Mouse (Mus musculus): ENCODE results near the gene Pard3b. TPM values are rescaled to one million over a fixed set of nuclear protein-coding genes. Genes with fewer than 3 reads are reported as not detected.
A peak's percentile ranks its signal among the peaks of the same experiment; 100 is the strongest.

Gene Pard3b
- total and polyA plus RNA-seq, 3 experiments, result 2.2 to 13.9 (median 13.8) TPM

GRCm38 (mm10) chr1:62629952-62630351, 991.3 kb downstream of the Pard3b start:
- peak in 1 of 2 experiments; percentile 3 for DNase-seq
- TF ChIP-seq CTCF (IDR thresholded peaks at IDR 0.05) (no peak), POLR2A (IDR thresholded peaks at IDR 0.05; ENCODE audit: insufficient read depth, low read depth, low read length) (no peak), EP300 (IDR thresholded peaks at IDR 0.05; ENCODE audit: insufficient read depth, low read depth, low read length) (no peak)
- Histone ChIP-seq H3K27ac (no peak overlapping the region), H3K79me2 (replicated peaks; ENCODE audit: control insufficient read depth, insufficient read depth, low read length) (no peaks in the 10 kb centered on the region), H3K4me1 (ENCODE audit: control insufficient read depth, insufficient read depth, low read length) (no peaks in the 10 kb centered on the region), H3K4me3 (no peak overlapping the region), H3K36me3 (ENCODE audit: control insufficient read depth, insufficient read depth, low read length) (no peaks in the 10 kb centered on the region), H3K27me3 (ENCODE audit: control insufficient read depth, insufficient read depth, low read length) (no peaks in the 10 kb centered on the region), H3K9ac (ENCODE audit: low read depth, low read length) (no peak overlapping the region)
- 47% methylated on average over 1 of the region's 1 CpGs for WGBS
- intact Hi-C loops (cut with DNase I), result no loop called here

GRCm38 (mm10) chr1:62631511-62632305, 993.1 kb downstream of the Pard3b start:
- H3K27me3 ChIP-seq (ENCODE audit: control insufficient read depth, insufficient read depth, low read length), result no peaks in the 10 kb centered on the region
- WGBS, result 86% methylated on average over 10 of the region's 10 CpGs
- no peak overlapping the region for H3K27ac ChIP-seq
- no peak for DNase-seq
- H3K4me3 ChIP-seq, result no peak overlapping the region
- H3K36me3 ChIP-seq (ENCODE audit: control insufficient read depth, insufficient read depth, low read length), result no peaks in the 10 kb centered on the region
- H3K4me1 ChIP-seq (ENCODE audit: control insufficient read depth, insufficient read depth, low read length), result no peaks in the 10 kb centered on the region
- no peak overlapping the region for H3K9ac ChIP-seq (ENCODE audit: low read depth, low read length)
- H3K79me2 ChIP-seq (replicated peaks; ENCODE audit: control insufficient read depth, insufficient read depth, low read length), result no peaks in the 10 kb centered on the region
- TF ChIP-seq CTCF (IDR thresholded peaks at IDR 0.05) (no peak), POLR2A (IDR thresholded peaks at IDR 0.05; ENCODE audit: insufficient read depth, low read depth, low read length) (no peak), EP300 (IDR thresholded peaks at IDR 0.05; ENCODE audit: insufficient read depth, low read depth, low read length) (no peak)
- intact Hi-C loops (cut with DNase I), result no loop called here

GRCm38 (mm10) chr1:62632886-62633285, 994.3 kb downstream of the Pard3b start:
- no peaks in the 10 kb centered on the region for H3K79me2 ChIP-seq (replicated peaks; ENCODE audit: control insufficient read depth, insufficient read depth, low read length)
- intact Hi-C loops (cut with DNase I), result no loop called here
- DNase-seq, result no peak
- no peak overlapping the region for H3K9ac ChIP-seq (ENCODE audit: low read depth, low read length)
- no peak overlapping the region for H3K4me3 ChIP-seq
- H3K4me1 ChIP-seq (ENCODE audit: control insufficient read depth, insufficient read depth, low read length), result no peaks in the 10 kb centered on the region
- no peak for TF ChIP-seq CTCF (IDR thresholded peaks at IDR 0.05)
- no peak for TF ChIP-seq EP300 (IDR thresholded peaks at IDR 0.05; ENCODE audit: insufficient read depth, low read depth, low read length)
- no peak for TF ChIP-seq POLR2A (IDR thresholded peaks at IDR 0.05; ENCODE audit: insufficient read depth, low read depth, low read length)
- 97% methylated on average over 2 of the region's 2 CpGs for WGBS
- H3K36me3 ChIP-seq (ENCODE audit: control insufficient read depth, insufficient read depth, low read length), result no peaks in the 10 kb centered on the region
- H3K27ac ChIP-seq, result no peak overlapping the region
- no peaks in the 10 kb centered on the region for H3K27me3 ChIP-seq (ENCODE audit: control insufficient read depth, insufficient read depth, low read length)

GRCm38 (mm10) chr1:62635203-62635602, 996.6 kb downstream of the Pard3b start:
- H3K27me3 ChIP-seq (ENCODE audit: control insufficient read depth, insufficient read depth, low read length), result no peaks in the 10 kb centered on the region
- H3K79me2 ChIP-seq (replicated peaks; ENCODE audit: control insufficient read depth, insufficient read depth, low read length), result no peaks in the 10 kb centered on the region
- DNase-seq, result no peak
- H3K4me3 ChIP-seq, result no peak overlapping the region
- no peak for TF ChIP-seq CTCF (IDR thresholded peaks at IDR 0.05)
- H3K9ac ChIP-seq (ENCODE audit: low read depth, low read length), result no peak overlapping the region
- H3K4me1 ChIP-seq (ENCODE audit: control insufficient read depth, insufficient read depth, low read length), result no peaks in the 10 kb centered on the region
- no peak overlapping the region for H3K27ac ChIP-seq
- no peaks in the 10 kb centered on the region for H3K36me3 ChIP-seq (ENCODE audit: control insufficient read depth, insufficient read depth, low read length)
- intact Hi-C loops (cut with DNase I), result no loop called here
- 43% methylated on average over 6 of the region's 6 CpGs for WGBS

DNA sequence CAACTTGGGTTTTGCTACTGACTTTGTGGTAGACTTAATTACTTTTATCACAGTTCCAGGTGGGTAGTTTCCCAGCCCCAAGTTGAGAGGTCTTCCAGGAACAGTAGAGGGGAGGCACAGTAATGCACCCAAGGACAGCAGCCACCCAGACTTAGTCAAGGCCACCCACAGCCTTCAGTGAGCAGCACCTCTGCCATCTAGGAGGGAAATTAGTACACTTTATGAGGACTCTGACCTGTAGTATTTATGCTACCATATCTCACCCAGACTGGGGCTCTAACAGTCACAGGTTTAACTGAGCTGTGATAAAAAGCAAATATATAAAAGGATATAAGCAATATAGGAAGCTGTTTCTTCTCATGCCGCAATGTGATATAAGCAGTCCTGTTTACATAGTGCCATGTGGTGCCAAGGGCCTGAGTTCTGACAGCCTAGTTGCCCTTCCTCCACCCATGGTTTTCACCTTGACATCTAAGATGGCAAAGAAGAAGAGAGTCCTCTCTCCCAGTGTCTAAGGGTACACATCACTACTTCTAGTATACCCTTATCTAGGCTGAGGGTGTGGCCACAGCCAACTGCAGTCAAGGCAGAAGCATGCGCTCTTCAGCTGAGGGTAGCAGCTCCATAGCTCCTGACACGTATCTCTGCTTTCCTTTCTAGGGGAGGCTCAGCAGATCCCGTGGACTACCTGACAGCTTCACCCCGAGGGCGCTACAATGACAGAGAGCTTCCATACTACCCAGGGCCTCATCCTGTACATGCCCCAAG, 998.5 kb downstream of the Pard3b start:
- Histone ChIP-seq H3K27ac (no peak overlapping the region), H3K27me3 (ENCODE audit: control insufficient read depth, insufficient read depth, low read length) (no peaks in the 10 kb centered on the region), H3K4me1 (ENCODE audit: control insufficient read depth, insufficient read depth, low read length) (no peaks in the 10 kb centered on the region), H3K4me3 (no peak overlapping the region), H3K36me3 (ENCODE audit: control insufficient read depth, insufficient read depth, low read length) (no peaks in the 10 kb centered on the region), H3K79me2 (replicated peaks; ENCODE audit: control insufficient read depth, insufficient read depth, low read length) (no peaks in the 10 kb centered on the region), H3K9ac (ENCODE audit: low read depth, low read length) (no peak overlapping the region)
- intact Hi-C loops (cut with DNase I), result no loop called here
- TF ChIP-seq EP300 (IDR thresholded peaks at IDR 0.05; ENCODE audit: insufficient read depth, low read depth, low read length) (no peak), POLR2A (IDR thresholded peaks at IDR 0.05; ENCODE audit: insufficient read depth, low read depth, low read length) (no peak), CTCF (IDR thresholded peaks at IDR 0.05) (no peak)
- 89% methylated on average over 6 of the region's 6 CpGs for WGBS
- no peak for DNase-seq

- Histone ChIP-seq H3K79me2 (replicated peaks; ENCODE audit: control insufficient read depth, insufficient read depth, low read length) (no peaks in the 10 kb centered on the region), H3K9ac (ENCODE audit: low read depth, low read length) (no peak overlapping the region), H3K4me1 (ENCODE audit: control insufficient read depth, insufficient read depth, low read length) (no peaks in the 10 kb centered on the region), H3K27ac (no peak overlapping the region), H3K27me3 (ENCODE audit: control insufficient read depth, insufficient read depth, low read length) (no peaks in the 10 kb centered on the region), H3K36me3 (ENCODE audit: control insufficient read depth, insufficient read depth, low read length) (no peaks in the 10 kb centered on the region), H3K4me3 (no peak overlapping the region)
- WGBS, result 90% methylated on average over 11 of the region's 11 CpGs
- DNase-seq, result no peak
- no peak for TF ChIP-seq POLR2A (IDR thresholded peaks at IDR 0.05; ENCODE audit: insufficient read depth, low read depth, low read length)
- intact Hi-C loops (cut with DNase I), result no loop called here
Observed at GRCm38 (mm10) chr1:62639012-62639411, 1000.4 kb downstream of the Pard3b start.
